Mouse (Mus musculus) midbrain, embryonic 14.5 days (tissue): ENCODE measurements around the gene Lrguk. TPM values are rescaled to one million over a fixed set of nuclear protein-coding genes. Genes with fewer than 3 reads are reported as not detected.

Experiments used
- ATAC-seq: fragments of 200-750 bp; cut with Nextera tagmentation; 2 replicates; pipeline ENCODE4 v1.8.0; 2017; ENCODE audit warnings: moderate number of reproducible peaks, moderate library complexity; ENCODE audit not compliant: low FRiP score, low TSS enrichment
- DNase-seq: peaks from one replicate; pipeline ENCODE4 v3.0.0-alpha.2; 2015
- H3K27ac ChIP-seq: fragments of 300-500 bp; sonication (generic); replicated peaks from 2 replicates; pipeline ENCODE4 v1.5.1; 2014; ENCODE audit warnings: mild to moderate bottlenecking, low read depth, low read length, moderate library complexity
- H3K27me3 ChIP-seq: fragments of 300-500 bp; sonication (generic); 2 replicates; pipeline ENCODE4 v1.6.1; 2014; ENCODE audit warnings: low read length, control low read depth, mixed read lengths; ENCODE audit not compliant: control insufficient read depth, insufficient read depth
- H3K36me3 ChIP-seq: fragments of 300-500 bp; sonication (generic); 2 replicates; pipeline ENCODE4 v1.6.1; 2014; ENCODE audit warnings: low read length, control low read depth; ENCODE audit not compliant: control insufficient read depth, insufficient read depth
- H3K4me1 ChIP-seq: fragments of 300-500 bp; sonication (generic); 2 replicates; pipeline ENCODE4 v1.6.1; 2014; ENCODE audit warnings: mild to moderate bottlenecking, antibody characterized with exemption, low read length, control low read depth; ENCODE audit not compliant: control insufficient read depth, insufficient read depth
- H3K4me2 ChIP-seq: fragments of 300-500 bp; sonication (generic); 2 replicates; pipeline ENCODE4 v1.6.1; 2014; ENCODE audit warnings: mild to moderate bottlenecking, low read length, moderate library complexity
- H3K4me3 ChIP-seq: fragments of 300-500 bp; sonication (generic); replicated peaks from 2 replicates; pipeline ENCODE4 v1.5.1; 2014; ENCODE audit warnings: low read depth, low read length
- H3K9ac ChIP-seq: fragments of 300-500 bp; sonication (generic); replicated peaks from 2 replicates; pipeline ENCODE4 v1.6.1; 2014; ENCODE audit warnings: mild to moderate bottlenecking, low read length, moderate library complexity
- H3K9me3 ChIP-seq: fragments of 300-500 bp; sonication (generic); 2 replicates; pipeline ENCODE4 v1.6.1; 2016; ENCODE audit warnings: low read length, control low read depth, mixed read lengths; ENCODE audit not compliant: control insufficient read depth
- WGBS: fragments of 180-500 bp; shearing (Covaris S2); extraction: QIAGEN DNeasy Blood & Tissue Kit; methylation state at CpG from one replicate; pipeline ENCODE4 v1.1.7; 2014; 5-methylcytosine and 5-hydroxymethylcytosine counted together
- polyA plus RNA-seq: library from polyadenylated mRNA; unstranded; fragments of >200 nt; fragmentation: Nextera tagmentation; extraction: Ambion mirVana; gene quantifications from 2 replicates; pipeline ENCODE4 v1.2.1, GENCODE M21; 2014

The Lrguk gene
- polyA plus RNA-seq: 0.51 and 0.83 TPM in 2 replicates

GRCm38 (mm10) chr6:34028933-34029745 lies at the start of gene Lrguk:
Lrguk (plus strand) TSS chr6:34029448.
- H3K4me3 ChIP-seq: peak within 1 kb of the TSS; percentile 64
- H3K36me3 ChIP-seq: no peaks in the 10 kb centered on the region
- H3K9me3 ChIP-seq: no peaks in the 10 kb centered on the region
- H3K9ac ChIP-seq: peak within 1 kb of the TSS; percentile 52
- WGBS: 3% methylated on average over 32 of the region's 32 CpGs
- peak; percentile 97 for DNase-seq
- H3K27ac ChIP-seq: peak within 1 kb of the TSS; percentile 73
- H3K27me3 ChIP-seq: no peaks in the 10 kb centered on the region
- peak; percentile 89; the same call in 1 of the 2 replicates for ATAC-seq
- 0 out of 2 replicates have a peak, but pooled peaks cover 3% of the 10 kb centered on the region for H3K4me1 ChIP-seq
- peak within 1 kb of the TSS; percentile 81 for H3K4me2 ChIP-seq

GRCm38 (mm10) chr6:33982709-33983108 lies 46.5 kb upstream of the Lrguk start:
- H3K4me2 ChIP-seq: no peak overlapping the region
- H3K36me3 ChIP-seq: no peaks in the 10 kb centered on the region
- no peaks in the 10 kb centered on the region for H3K9me3 ChIP-seq
- H3K9ac ChIP-seq: no peak overlapping the region
- 76% methylated on average over 9 of the region's 9 CpGs for WGBS
- no peaks in the 10 kb centered on the region for H3K27me3 ChIP-seq
- peaks cover 5% of the 10 kb centered on the region for H3K4me1 ChIP-seq
- ATAC-seq (no peak), DNase-seq (no peak)
- no peak overlapping the region for H3K4me3 ChIP-seq
- H3K27ac ChIP-seq: no peak overlapping the region

- Histone ChIP-seq H3K36me3 (no peaks in the 10 kb centered on the region), H3K4me3 (no peak overlapping the region), H3K27me3 (no peaks in the 10 kb centered on the region), H3K9me3 (no peaks in the 10 kb centered on the region), H3K27ac (no peak overlapping the region), H3K4me1 (peaks cover 4% of the 10 kb centered on the region; the same call in 1 of the 2 replicates), H3K4me2 (no peak overlapping the region), H3K9ac (no peak overlapping the region)
- 61% methylated on average over 5 of the region's 5 CpGs for WGBS
- ATAC-seq: no peak
- no peak for DNase-seq
Measured at GRCm38 (mm10) chr6:33987132-33987531, 42.1 kb upstream of the Lrguk start.

- Histone ChIP-seq H3K4me1 (peaks cover 14% of the 10 kb centered on the region), H3K9ac (no peak overlapping the region; the same call in 1 of the 2 replicates), H3K27ac (peak overlapping the region; percentile 60), H3K27me3 (no peaks in the 10 kb centered on the region), H3K36me3 (no peaks in the 10 kb centered on the region), H3K4me3 (peak overlapping the region; percentile 17; the same call in 1 of the 2 replicates), H3K4me2 (peak overlapping the region; percentile 47), H3K9me3 (no peaks in the 10 kb centered on the region)
- ATAC-seq (peak; percentile 90; the same call in 1 of the 2 replicates), DNase-seq (peak; percentile 81)
- WGBS: 15% methylated on average over 24 of the region's 24 CpGs
Measured at GRCm38 (mm10) chr6:33992213-33993034, 36.8 kb upstream of the Lrguk start.

GRCm38 (mm10) chr6:33993842-33994241 lies 35.4 kb upstream of the Lrguk start:
- Histone ChIP-seq H3K27me3 (no peaks in the 10 kb centered on the region), H3K36me3 (no peaks in the 10 kb centered on the region), H3K4me1 (peaks cover 14% of the 10 kb centered on the region), H3K4me3 (no peak overlapping the region), H3K4me2 (no peak overlapping the region), H3K27ac (no peak overlapping the region), H3K9me3 (no peaks in the 10 kb centered on the region), H3K9ac (no peak overlapping the region)
- 49% methylated on average over 6 of the region's 6 CpGs for WGBS
- DNase-seq: no peak
- no peak for ATAC-seq

- Histone ChIP-seq H3K27ac (no peak overlapping the region), H3K4me1 (peaks cover 3% of the 10 kb centered on the region; the same call in 1 of the 2 replicates), H3K9ac (no peak overlapping the region), H3K27me3 (no peaks in the 10 kb centered on the region), H3K4me2 (no peak overlapping the region), H3K9me3 (no peaks in the 10 kb centered on the region), H3K36me3 (no peaks in the 10 kb centered on the region), H3K4me3 (no peak overlapping the region)
- no peak for ATAC-seq
- no peak for DNase-seq
- 34% methylated on average over 4 of the region's 4 CpGs for WGBS
Measured at GRCm38 (mm10) chr6:33998590-33998989, 30.7 kb upstream of the Lrguk start.

- 29% methylated on average over 7 of the region's 7 CpGs for WGBS
- Histone ChIP-seq H3K36me3 (no peaks in the 10 kb centered on the region), H3K27me3 (no peaks in the 10 kb centered on the region), H3K4me1 (no peaks in the 10 kb centered on the region), H3K9me3 (no peaks in the 10 kb centered on the region), H3K4me3 (no peak overlapping the region), H3K27ac (no peak overlapping the region), H3K9ac (no peak overlapping the region), H3K4me2 (no peak overlapping the region)
- ATAC-seq: no peak
- DNase-seq: no peak
Measured at GRCm38 (mm10) chr6:33999530-33999929, 29.7 kb upstream of the Lrguk start.

GRCm38 (mm10) chr6:34000644-34001043 lies 28.6 kb upstream of the Lrguk start:
- no peaks in the 10 kb centered on the region for H3K36me3 ChIP-seq
- H3K9me3 ChIP-seq: no peaks in the 10 kb centered on the region
- no peak overlapping the region for H3K27ac ChIP-seq
- no peaks in the 10 kb centered on the region for H3K4me1 ChIP-seq
- H3K4me2 ChIP-seq: no peak overlapping the region
- ATAC-seq (no peak), DNase-seq (no peak)
- H3K4me3 ChIP-seq: no peak overlapping the region
- 88% methylated on average over 7 of the region's 7 CpGs for WGBS
- H3K27me3 ChIP-seq: no peaks in the 10 kb centered on the region
- no peak overlapping the region for H3K9ac ChIP-seq
